Mouse (Mus musculus) midbrain, embryonic 14.5 days (tissue): ENCODE results near the gene Gm3667. TPM values are rescaled to one million over a fixed set of nuclear protein-coding genes. Genes with fewer than 3 reads are reported as not detected.
A peak's percentile ranks its signal among the peaks of the same experiment; 100 is the strongest.
"Not testable (repeated sequence)": the region's sequence is repeated elsewhere in the genome, so short reads cannot be mapped to it uniquely, and the experiment has no call there.

Experiments used
- ATAC-seq: fragments of 200-750 bp; cut with Nextera tagmentation; 2 replicates; pipeline ENCODE4 v1.8.0; 2017; ENCODE audit warnings: moderate number of reproducible peaks, moderate library complexity; ENCODE audit not compliant: low FRiP score, low TSS enrichment
- DNase-seq: peaks from one replicate; pipeline ENCODE4 v3.0.0-alpha.2; 2015
- H3K27ac ChIP-seq: fragments of 300-500 bp; sonication (generic); replicated peaks from 2 replicates; pipeline ENCODE4 v1.5.1; 2014; ENCODE audit warnings: mild to moderate bottlenecking, low read depth, low read length, moderate library complexity
- H3K27me3 ChIP-seq: fragments of 300-500 bp; sonication (generic); 2 replicates; pipeline ENCODE4 v1.6.1; 2014; ENCODE audit warnings: low read length, control low read depth, mixed read lengths; ENCODE audit not compliant: control insufficient read depth, insufficient read depth
- H3K36me3 ChIP-seq: fragments of 300-500 bp; sonication (generic); 2 replicates; pipeline ENCODE4 v1.6.1; 2014; ENCODE audit warnings: low read length, control low read depth; ENCODE audit not compliant: control insufficient read depth, insufficient read depth
- H3K4me1 ChIP-seq: fragments of 300-500 bp; sonication (generic); 2 replicates; pipeline ENCODE4 v1.6.1; 2014; ENCODE audit warnings: mild to moderate bottlenecking, antibody characterized with exemption, low read length, control low read depth; ENCODE audit not compliant: control insufficient read depth, insufficient read depth
- H3K4me2 ChIP-seq: fragments of 300-500 bp; sonication (generic); 2 replicates; pipeline ENCODE4 v1.6.1; 2014; ENCODE audit warnings: mild to moderate bottlenecking, low read length, moderate library complexity
- H3K4me3 ChIP-seq: fragments of 300-500 bp; sonication (generic); replicated peaks from 2 replicates; pipeline ENCODE4 v1.5.1; 2014; ENCODE audit warnings: low read depth, low read length
- H3K9ac ChIP-seq: fragments of 300-500 bp; sonication (generic); replicated peaks from 2 replicates; pipeline ENCODE4 v1.6.1; 2014; ENCODE audit warnings: mild to moderate bottlenecking, low read length, moderate library complexity
- H3K9me3 ChIP-seq: fragments of 300-500 bp; sonication (generic); 2 replicates; pipeline ENCODE4 v1.6.1; 2016; ENCODE audit warnings: low read length, control low read depth, mixed read lengths; ENCODE audit not compliant: control insufficient read depth
- WGBS: fragments of 180-500 bp; shearing (Covaris S2); extraction: QIAGEN DNeasy Blood & Tissue Kit; methylation state at CpG from one replicate; pipeline ENCODE4 v1.1.7; 2014; 5-methylcytosine and 5-hydroxymethylcytosine counted together
- polyA plus RNA-seq: library from polyadenylated mRNA; unstranded; fragments of >200 nt; fragmentation: Nextera tagmentation; extraction: Ambion mirVana; gene quantifications from 2 replicates; pipeline ENCODE4 v1.2.1, GENCODE M21; 2014

Gm3667 gene
- 11.7 and 14.4 TPM in 2 replicates for polyA plus RNA-seq

DNA sequence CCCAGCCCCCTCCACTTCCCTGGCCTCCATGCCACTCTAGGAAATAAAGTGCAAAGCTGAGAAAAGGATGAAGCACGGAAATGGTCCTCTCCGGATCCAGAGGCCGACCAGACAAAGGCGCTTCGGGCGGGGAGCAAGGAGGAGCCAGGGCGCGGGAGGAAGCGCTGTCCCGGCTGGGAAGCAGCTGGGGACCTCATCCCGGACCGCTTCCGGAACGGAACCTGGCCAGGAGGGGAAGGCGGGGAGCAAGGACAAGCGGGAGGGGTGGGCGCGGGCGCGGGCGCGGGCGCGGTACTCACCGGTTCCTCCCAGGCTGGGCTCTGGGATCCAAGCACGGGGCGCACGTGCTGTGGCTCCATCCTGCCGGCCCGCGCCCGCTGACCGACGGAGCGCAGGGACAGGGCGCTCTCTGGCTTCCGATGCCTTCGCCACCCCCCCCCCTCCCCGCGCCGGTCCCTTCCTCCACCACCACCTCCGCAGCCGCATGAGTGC is at the start of gene Gm3667:
TSS of gene Gm3667 (minus strand) at position 442 of the 492 bp plus-strand sequence.
- peak within 1 kb of the TSS; percentile 39 for H3K4me3 ChIP-seq
- not testable (repeated sequence) for H3K36me3 ChIP-seq, H3K9me3 ChIP-seq, H3K27me3 ChIP-seq, H3K27ac ChIP-seq, ATAC-seq, H3K4me1 ChIP-seq
- 0% methylated on average over 19 of the region's 43 CpGs for WGBS
- peak within 1 kb of the TSS; percentile 48 for H3K4me2 ChIP-seq
- H3K9ac ChIP-seq, result peak within 1 kb of the TSS; percentile 56
- peak; percentile 3 for DNase-seq

DNA sequence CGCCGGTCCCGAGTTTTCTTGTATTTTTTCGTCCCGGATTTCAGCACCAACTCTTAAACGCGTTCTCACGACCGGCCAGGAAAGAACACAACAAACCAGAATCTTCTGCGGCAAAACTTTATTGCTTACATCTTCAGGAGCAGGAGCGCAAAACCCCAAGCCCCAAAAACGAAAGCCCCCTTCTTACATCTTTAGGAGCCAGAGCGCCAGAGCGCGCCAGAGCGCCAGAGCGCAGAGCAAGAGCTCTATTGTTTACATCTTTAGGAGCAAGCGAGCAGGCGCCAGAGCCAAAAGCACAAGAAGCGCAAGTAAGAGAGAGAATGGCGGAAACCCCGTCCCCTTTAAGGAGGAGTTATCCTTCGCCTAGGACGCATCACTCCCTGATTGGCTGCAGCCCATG is 10.1 kb upstream of the Gm3667 start:
- not testable (repeated sequence) for H3K4me2 ChIP-seq, H3K4me1 ChIP-seq, H3K27me3 ChIP-seq, ATAC-seq, H3K36me3 ChIP-seq, H3K27ac ChIP-seq, H3K4me3 ChIP-seq, H3K9ac ChIP-seq, H3K9me3 ChIP-seq, DNase-seq
- WGBS, result 96% methylated on average over 17 of the region's 24 CpGs

DNA sequence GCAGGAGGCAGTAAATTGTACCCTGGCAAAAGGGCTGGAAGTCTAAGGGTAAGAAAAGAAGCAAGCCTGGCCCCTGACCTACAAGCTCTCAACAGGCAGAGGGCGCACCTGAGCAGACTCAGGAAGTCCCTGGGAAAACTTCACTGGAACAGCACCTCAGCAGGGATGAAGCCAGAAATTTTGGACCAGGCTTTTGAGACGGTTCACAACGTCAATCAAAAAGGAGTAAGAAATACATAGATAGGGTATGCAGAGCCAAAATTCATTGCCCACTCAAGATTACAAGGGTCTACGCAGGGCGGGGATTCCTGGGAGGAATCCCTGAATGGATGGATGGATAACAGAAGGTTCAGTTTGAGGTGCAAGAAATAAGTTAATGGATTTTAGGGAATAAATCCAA is 951 bp downstream of the Gm3667 start:
- peak overlapping the region; percentile 48 for H3K4me2 ChIP-seq
- not testable (repeated sequence) for DNase-seq, H3K9ac ChIP-seq, H3K4me1 ChIP-seq, ATAC-seq, H3K27ac ChIP-seq, H3K9me3 ChIP-seq, H3K36me3 ChIP-seq, H3K27me3 ChIP-seq
- peak overlapping the region; percentile 39 for H3K4me3 ChIP-seq
- WGBS, result 14% methylated on average over 4 of the region's 5 CpGs

DNA sequence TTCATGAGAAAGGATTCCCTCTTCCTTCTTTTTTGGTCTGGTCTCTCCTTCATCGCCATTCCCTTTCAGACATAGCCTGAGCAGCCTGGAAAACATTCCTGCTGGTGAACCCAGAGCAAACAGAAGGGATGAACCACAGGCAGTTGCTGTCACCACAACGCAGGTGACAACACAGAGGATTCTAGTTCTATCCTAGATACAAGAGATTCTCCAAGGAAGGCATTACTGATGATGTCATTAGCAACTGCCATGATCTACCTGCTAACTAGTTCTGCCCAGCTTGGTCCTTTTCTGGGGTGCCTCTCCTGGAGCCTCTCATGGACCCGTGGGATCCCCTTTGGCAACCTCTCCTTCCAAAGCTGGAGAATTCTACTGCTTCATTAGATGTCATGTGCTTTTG is 49.6 kb downstream of the Gm3667 start, which contains the start of gene Gm3642:
TSS of gene Gm3642 (minus strand) at position 101 of the 400 bp plus-strand sequence.
- H3K9me3 ChIP-seq, H3K4me1 ChIP-seq, H3K27ac ChIP-seq, H3K9ac ChIP-seq, DNase-seq, ATAC-seq, H3K27me3 ChIP-seq, H3K36me3 ChIP-seq, H3K4me3 ChIP-seq, H3K4me2 ChIP-seq: not testable (repeated sequence)
- no CpG with 5 or more reads among the region's 3 CpGs for WGBS

DNA sequence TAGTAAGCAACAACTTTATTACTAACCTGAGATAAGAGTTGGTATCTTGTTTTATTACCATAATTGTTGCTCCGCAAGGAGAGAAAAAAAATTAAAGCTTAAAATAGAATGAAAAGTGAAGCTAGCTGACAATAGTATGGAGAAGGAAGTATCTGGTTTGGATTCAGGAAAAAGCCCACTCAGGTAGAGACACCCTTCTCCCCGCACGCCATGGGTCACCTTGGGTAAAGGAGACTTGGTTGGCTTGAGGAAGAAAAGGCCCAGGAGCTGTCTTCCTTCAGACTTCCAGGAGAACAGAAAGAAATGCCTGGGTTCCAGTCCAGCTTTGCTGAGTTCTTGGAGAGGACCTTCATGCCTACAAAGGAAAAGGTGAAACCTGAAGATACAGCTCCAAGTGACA is 66.5 kb downstream of the Gm3667 start:
- ATAC-seq, H3K4me3 ChIP-seq, H3K4me1 ChIP-seq, H3K9me3 ChIP-seq, H3K4me2 ChIP-seq, H3K36me3 ChIP-seq, H3K27me3 ChIP-seq, H3K27ac ChIP-seq, DNase-seq, H3K9ac ChIP-seq: not testable (repeated sequence)
- WGBS, result 91% methylated on average over 3 of the region's 3 CpGs

Other genes starting within 250 kb of the Gm3667 start
- gene Gm10251, start 205.8 kb downstream of the Gm3667 start, polyA plus RNA-seq, result not detected in 2 replicates
- 0.18 TPM in 1 of 2 replicates, not detected in the other for gene Gm8050, start 169.7 kb downstream of the Gm3667 start, polyA plus RNA-seq
- gene Gm3636, start 147.6 kb downstream of the Gm3667 start, polyA plus RNA-seq, result 16.0 and 20.2 TPM in 2 replicates
- not detected in 2 replicates for gene Gm8362, start 115.6 kb downstream of the Gm3667 start, polyA plus RNA-seq
- not detected in 2 replicates for gene Gm3642, start 49.7 kb downstream of the Gm3667 start, polyA plus RNA-seq
- gene Gm6356, start 83.9 kb upstream of the Gm3667 start, polyA plus RNA-seq, result not detected in 2 replicates
- gene Gm10406, start 137.5 kb upstream of the Gm3667 start, polyA plus RNA-seq, result 4.9 and 5.6 TPM in 2 replicates
- not detected in 2 replicates for gene Gm3685, start 155.0 kb upstream of the Gm3667 start, polyA plus RNA-seq
- 8.6 and 9.2 TPM in 2 replicates for gene Gm3696, start 210.7 kb upstream of the Gm3667 start, polyA plus RNA-seq
- not detected in 2 replicates for gene Gm6676, start 235.4 kb upstream of the Gm3667 start, polyA plus RNA-seq